Mouse (Mus musculus): ENCODE results near the gene Dnase1l2.

The Dnase1l2 gene

DNA sequence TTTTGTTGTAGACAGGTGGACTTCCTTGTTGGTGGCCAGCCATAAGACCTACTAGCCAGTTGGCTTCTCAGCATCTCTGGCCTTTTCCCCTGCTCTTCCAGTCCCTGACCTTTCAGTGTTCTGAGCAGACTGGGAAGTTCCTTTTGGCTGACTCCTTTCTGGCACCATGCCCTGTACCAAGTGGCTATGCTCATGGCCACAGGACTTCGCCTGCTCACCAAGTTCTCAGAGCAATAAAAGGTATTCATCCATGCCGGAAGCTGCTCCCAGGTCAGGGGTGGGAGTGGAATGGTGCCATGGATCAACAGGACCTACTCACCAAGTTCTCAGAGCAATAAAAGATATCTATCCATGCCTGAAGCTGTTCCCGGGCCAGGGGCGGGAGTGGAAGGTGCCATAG lies 29.6 kb upstream of the Dnase1l2 start:
- WGBS, result 65% methylated on average over 4 of the region's 4 CpGs

DNA sequence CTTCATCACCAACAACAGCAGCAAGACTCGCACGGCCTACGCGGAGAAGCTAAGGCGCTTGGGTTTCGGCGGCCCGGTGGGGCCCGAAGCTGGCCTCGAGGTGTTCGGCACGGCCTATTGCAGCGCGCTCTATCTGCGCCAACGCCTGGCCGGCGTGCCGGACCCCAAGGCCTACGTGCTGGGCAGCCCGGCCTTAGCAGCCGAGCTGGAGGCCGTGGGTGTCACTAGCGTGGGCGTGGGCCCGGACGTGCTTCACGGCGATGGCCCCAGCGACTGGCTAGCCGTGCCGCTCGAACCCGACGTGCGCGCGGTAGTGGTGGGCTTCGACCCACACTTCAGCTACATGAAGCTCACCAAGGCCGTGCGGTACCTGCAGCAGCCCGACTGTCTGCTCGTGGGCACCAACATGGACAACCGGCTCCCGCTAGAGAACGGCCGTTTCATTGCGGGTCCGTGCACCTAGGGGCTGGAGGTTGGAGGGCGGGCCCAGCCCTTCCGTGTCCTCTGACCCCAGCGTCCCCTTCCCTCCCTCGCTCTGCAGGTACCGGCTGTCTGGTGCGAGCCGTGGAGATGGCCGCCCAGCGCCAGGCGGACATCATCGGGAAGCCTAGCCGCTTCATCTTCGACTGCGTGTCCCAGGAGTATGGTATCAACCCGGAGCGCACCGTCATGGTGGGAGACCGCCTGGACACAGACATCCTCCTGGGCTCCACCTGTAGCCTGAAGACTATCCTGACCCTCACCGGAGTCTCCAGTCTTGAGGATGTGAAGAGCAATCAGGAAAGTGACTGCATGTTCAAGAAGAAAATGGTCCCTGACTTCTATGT lies 28.0 kb upstream of the Dnase1l2 start:
- under 1% methylated on average over 68 of the region's 68 CpGs for WGBS

GRCm38 (mm10) chr17:24469910-24470602 lies 27.2 kb upstream of the Dnase1l2 start, which contains the start of the genes E4f1 and Pgp:
E4f1 (minus strand) TSS chr17:24470313.
Pgp (plus strand) TSS chr17:24470392.
- under 1% methylated on average over 73 of the region's 75 CpGs for WGBS

DNA sequence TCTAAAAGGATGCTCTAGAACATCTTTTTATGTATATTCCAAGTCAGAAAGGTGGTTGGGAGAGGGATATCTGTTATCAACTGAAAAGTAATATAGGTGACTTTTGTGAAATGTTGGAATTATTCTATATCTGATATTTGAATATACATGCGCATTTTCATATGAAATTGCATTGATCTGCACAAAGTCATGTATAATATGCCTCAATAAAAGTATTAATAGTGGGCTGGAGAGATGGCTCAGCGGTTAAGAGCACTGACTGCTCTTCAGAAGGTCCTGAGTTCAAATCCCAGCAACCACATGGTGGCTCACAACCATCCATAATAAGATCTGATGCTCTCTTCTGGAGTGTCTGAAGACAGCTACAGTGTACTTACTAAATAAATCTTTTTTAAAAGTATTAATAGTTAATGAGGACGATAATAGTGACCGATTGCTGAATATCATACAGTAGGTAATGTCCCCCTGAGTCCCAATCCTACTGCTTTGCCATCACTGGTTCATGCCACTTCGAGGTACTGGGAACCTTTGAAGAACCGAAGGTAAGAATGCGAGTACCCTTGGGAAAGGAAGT lies 26.5 kb upstream of the Dnase1l2 start:
- 16% methylated on average over 7 of the region's 7 CpGs for WGBS

DNA sequence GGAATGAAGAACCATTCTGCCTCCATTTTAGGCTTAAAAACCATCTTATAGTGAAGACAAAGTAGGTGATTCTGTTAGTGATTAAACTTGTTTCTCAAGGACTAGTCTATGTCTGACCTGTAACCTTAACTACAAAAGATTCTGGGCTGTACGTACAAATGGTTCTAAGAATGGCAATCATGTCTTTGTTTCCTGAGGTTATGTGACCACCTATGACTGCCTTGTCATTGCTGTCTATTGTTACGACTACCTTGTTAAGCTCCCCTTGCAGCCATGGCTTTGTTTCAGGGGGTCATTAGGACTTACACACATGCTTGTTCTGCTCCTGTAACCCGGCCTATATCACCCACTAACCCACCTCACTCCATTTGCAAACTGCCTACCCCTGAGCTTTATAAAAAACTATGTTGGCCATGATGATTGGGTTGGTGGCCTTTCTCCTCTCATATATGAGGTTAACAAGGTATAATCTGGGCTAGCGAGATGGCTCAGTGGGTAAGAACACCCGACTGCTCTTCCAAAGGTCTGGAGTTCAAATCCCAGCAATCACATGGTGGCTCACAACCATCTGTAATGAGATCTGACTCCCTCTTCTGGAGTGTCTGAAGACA lies 25.8 kb upstream of the Dnase1l2 start:
- 95% methylated on average over 5 of the region's 5 CpGs for WGBS

DNA sequence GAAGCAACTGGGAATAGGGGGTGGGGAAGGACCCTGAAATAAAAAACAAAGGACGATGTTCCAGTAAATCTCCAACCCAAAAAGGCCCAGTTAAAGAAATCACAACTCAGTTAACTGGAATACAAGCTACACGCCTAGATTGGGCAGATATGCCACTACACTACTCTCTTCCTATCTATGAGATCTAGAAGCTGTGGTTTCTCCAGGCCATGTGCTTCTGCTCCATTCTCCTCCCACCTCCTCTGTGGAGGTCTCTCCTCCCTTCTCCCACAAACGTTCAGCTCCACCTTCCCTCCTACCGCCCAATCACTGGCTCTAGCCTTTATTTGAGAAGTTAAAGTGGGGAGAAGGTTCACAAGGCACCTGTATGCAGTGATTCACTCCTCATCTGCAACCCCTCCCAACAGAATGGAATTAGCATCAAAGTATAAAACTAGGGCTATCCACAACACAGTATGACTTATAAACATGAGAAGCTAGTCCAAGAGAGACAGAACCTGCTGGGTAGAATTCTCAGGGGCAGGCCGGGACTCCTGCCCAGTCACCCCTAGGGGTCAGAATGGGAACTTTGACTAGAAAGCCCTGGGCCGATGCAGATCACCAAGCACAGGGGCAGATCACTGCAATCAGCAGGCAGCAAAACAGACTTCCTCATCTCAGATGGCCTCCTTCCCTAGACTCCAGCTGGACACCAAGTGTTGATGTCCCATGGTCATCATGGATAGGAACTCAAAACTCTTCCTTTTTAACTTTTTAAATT lies 20.6 kb upstream of the Dnase1l2 start:
- 56% methylated on average over 6 of the region's 6 CpGs for WGBS

DNA sequence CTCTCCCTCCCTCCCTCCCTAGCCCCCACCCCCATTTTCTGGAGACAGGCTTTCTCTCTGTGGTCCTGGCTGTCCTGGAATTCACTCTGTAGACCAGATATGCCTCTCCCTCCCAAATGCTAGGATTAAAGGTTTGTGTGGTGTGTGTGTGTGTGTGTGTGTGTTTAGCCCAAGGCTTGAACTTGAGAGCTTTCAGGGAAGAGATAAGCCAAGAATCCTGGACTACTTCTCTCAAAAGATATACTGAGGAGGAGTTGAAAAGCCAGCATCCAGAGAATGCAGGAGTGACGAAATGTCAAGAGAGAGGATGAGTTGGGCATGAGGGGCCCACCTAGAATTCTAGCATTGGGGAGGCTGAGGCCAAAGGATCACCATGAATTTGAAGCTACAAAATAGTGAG lies 20.0 kb upstream of the Dnase1l2 start:
- 100% methylated on average over 1 of the region's 1 CpGs for WGBS

GRCm38 (mm10) chr17:24461580-24461979 lies 18.7 kb upstream of the Dnase1l2 start:
- WGBS, result 71% methylated on average over 2 of the region's 2 CpGs

DNA sequence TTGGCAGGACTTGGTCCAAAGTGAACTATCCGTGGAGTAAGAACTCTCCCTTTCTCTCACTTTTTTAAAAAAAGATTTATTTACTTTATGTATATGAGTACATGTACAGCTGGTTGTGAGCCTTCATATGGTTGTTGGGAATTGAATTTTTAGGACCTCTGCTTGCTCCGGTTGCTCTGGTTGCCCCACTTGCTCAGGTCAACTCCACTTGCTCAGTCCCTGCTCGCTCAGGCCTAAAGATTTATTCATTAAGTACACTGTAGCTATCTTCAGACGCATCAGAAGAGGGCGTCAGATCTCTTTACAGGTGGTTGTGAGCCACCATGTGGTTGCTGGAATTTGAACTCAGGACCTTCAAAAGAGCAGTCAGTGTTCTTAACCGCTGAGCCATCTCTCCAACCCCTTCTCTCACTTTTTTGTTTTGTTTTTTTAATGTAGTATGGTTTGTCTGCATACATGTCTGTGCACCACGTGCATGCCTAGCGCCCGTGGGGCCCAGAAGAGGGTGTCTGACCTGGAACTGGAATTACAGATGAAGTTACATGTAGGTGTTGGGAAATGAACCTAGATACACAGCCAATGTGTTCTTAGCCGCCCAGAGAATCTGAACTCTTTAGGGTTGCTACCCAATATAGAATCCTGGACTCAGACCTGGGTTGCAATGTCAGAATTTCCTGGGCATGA lies 12.8 kb upstream of the Dnase1l2 start:
- 46% methylated on average over 10 of the region's 10 CpGs for WGBS

DNA sequence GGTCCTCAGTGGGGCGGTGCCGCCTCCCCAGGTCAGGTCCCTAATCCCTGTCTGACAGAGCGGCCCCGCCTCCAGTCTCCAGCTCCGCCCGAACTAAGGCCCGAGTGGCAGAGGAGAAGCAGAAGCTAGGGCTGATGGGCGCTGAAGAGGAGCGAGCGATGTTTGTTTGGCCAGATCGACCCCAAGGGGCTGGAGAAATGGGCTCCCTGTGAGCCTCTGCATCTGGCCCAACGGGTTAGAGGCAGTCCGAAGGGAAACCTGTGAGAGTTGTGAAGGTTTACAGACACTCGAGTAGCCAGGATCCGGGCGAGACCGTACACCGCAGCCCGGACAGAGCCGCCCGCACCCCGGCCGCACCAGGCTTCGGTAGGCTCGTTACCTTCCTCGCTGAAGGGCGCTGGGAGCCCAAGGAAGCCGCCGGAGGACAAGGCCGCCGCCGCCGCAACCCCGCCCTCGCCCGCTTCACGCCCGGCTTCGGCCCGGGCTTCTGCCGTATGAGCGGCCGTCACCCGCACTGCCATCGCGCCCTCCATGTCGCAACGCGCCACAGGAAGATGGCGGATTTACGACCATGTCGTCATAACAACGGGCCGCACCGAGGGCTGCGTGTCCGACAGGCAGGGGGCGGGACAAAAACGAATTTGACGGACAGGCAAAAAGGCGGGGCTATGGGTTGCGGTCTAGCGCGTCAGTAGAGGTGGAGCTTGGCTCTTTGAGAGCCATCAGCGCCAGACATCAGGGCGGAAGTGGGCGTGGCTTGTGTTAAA lies 12.0 kb upstream of the Dnase1l2 start:
- WGBS, result under 1% methylated on average over 67 of the region's 67 CpGs

- 3% methylated on average over 14 of the region's 14 CpGs for WGBS
Measured at GRCm38 (mm10) chr17:24454218-24454755, 11.4 kb upstream of the Dnase1l2 start.

DNA sequence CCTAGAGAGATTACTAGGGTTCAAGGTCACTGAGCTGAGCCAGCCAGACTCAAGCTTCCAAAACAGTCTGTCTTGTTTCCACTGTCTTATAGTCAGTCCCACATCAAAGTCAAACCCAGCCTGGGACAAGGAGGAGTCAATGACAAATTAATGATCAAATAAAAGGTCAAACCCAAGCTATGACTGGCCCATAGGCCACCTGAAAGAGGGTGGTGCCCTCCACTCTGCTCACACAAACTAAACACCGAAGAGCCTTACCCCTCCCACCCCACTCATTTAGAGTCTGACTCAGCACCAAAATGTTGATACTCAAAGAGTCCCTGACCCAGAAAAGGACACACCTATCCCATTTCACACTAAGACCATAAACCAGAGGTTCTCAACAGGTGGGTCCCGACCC lies 10.5 kb upstream of the Dnase1l2 start:
- 82% methylated on average over 2 of the region's 2 CpGs for WGBS

DNA sequence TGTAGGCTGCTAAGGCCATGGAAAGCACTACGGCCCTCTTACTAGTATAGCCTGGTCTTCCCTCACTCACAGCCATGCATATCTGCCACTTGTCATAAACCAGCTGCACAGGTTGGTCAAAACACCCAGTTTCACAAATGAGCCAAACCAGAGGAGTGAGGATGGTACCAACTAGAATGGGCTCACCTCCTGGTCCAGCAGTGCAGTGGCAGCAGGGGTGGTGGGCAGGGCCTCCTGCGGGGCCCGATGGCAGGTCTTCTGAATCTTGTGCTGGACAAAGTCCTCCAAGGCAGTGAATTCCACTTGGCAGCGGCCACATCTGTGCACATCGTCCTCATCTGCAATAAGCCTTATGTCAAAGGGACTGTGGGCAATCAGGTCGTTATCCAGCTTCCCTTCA lies 8.3 kb upstream of the Dnase1l2 start:
- 93% methylated on average over 6 of the region's 6 CpGs for WGBS

DNA sequence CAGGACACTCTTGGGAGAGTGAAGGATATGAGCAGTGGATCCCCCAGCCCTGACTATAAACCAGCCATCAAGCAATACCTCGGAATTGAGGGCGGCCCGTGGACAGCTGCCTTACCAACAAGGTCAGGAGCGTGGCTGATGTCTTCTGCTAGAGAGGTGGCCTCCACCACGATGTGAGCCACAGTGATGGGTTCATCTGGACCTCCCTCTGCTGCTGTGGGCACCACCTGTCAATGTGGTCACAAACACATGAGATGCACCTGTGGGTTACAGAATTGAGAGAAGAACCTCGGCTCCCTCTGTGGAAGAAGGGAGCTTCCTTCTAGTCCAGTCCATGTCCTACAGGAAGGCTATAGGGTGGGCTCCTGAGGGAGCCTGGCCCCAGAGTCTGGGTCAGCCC lies 6.6 kb upstream of the Dnase1l2 start:
- 92% methylated on average over 6 of the region's 6 CpGs for WGBS

DNA sequence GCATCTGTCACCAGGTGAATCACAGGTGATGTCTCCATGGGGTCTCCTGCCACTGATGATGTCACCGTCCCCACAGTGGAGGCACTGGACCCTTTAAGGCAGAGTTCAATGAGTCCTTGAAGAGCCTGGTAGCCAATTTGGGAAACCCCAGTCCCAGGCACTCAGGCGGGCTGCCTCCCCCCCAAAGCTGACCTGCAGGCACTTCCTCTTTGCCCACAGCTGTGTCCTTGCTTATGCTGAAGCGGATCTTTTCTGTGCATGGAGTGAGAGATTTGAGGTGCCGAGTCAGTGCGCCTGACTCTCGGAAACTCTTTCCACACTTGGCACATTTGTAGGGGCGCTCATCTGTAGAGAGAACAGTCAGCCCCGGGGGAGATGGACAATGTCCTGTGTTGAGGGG lies 3.7 kb upstream of the Dnase1l2 start:
- WGBS, result 85% methylated on average over 8 of the region's 8 CpGs

- 59% methylated on average over 4 of the region's 4 CpGs for WGBS
Measured at GRCm38 (mm10) chr17:24443409-24443808, 504 bp upstream of the Dnase1l2 start.

GRCm38 (mm10) chr17:24442107-24442506 lies 798 bp downstream of the Dnase1l2 start:
- 91% methylated on average over 14 of the region's 14 CpGs for WGBS

DNA sequence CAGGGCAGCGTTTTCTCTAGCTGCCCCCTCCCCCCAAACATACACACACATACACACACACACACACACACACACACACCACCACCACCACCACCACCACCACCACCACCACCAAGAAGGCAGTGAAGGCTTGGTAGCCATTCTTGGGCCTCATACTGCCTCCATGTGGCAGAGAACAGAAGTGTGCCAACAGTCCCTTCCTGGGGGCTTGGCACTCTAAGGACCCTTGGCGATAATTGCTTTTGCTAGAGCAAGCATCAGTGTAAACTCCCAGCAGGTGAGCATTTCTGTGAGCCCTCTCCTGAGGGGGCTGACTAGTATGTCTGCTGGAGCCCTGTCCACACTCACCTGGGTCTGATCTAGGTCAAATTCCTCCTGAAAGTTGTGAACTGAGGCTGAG lies 1.8 kb downstream of the Dnase1l2 start:
- 39% methylated on average over 2 of the region's 2 CpGs for WGBS

DNA sequence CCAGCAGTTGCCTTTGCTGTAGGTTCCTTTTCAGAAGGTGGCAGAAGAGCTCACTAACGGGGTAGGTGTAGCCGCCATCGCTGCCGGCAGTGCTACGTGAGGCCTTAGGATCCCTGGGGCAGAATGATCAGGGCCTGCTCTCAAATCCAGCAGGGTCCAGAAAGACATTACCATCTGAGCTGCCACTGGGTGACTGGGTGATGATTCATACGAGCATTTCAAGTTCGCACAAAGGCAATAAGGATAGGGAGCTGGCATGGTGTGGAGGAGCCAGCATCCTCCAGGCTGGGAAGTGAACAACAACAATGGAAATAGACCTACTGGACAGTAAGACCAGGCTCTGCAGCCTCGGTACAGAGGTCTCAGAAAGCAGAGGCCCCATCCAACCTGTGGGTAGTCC lies 2.5 kb downstream of the Dnase1l2 start:
- WGBS, result 82% methylated on average over 8 of the region's 8 CpGs

GRCm38 (mm10) chr17:24437016-24437415 lies 5.9 kb downstream of the Dnase1l2 start:
- 79% methylated on average over 5 of the region's 5 CpGs for WGBS

Measured in cerebral cortex, adult 2 months (tissue).